Mouse (Mus musculus): Measurements from ENCODE around the gene Dstyk. TPM values are rescaled to one million over a fixed set of nuclear protein-coding genes. Genes with fewer than 3 reads are reported as not detected.

Gene Dstyk
- polyA plus RNA-seq, 1 experiment from 2014 or later, result 18.4 TPM

- Histone ChIP-seq H3K4me1 (ENCODE audit: insufficient read depth) (no peaks in the 10 kb centered on the region), H3K27ac (ENCODE audit: low read depth) (no peak overlapping the region), H3K4me2 (no peak overlapping the region), H3K27me3 (ENCODE audit: insufficient read depth, low read length) (no peaks in the 10 kb centered on the region), H3K9me3 (ENCODE audit: low read depth, low read length) (no peaks in the 10 kb centered on the region), H3K9ac (no peak overlapping the region), H3K4me3 (ENCODE audit: low read depth, low read length) (no peak overlapping the region), H3K36me3 (ENCODE audit: insufficient read depth) (peaks cover 18% of the 10 kb centered on the region)
- ATAC-seq (ENCODE audit: insufficient read depth) (peak; percentile 43; the same call in 1 of the 2 replicates), DNase-seq (peak; percentile 34)
- 29% methylated on average over 8 of the region's 8 CpGs for WGBS
- TF ChIP-seq CTCF (IDR thresholded peaks at IDR 0.05; ENCODE audit: low read depth), result no peak
Measured at GRCm38 (mm10) chr1:132511521-132511920, 94.2 kb downstream of the Dstyk start.

DNA sequence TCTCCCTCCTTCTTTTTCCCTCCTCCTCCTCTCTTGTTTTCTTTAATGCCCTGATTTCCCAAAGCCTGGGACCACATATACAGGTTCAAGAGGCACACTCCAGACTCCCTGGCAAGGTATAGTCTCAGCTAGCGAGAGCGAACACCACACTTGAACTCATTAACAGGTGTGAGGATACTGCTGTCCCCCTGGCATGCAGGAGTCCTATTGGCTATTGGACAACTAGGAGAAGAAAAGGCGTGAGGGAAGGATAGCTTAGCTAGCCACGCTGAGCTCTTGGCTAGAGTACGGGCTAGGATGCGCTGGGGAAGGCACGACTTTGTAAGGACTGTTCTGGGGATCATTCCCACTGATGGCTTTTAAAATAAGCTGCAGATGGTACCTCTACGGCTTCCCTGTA lies 94.8 kb downstream of the Dstyk start:
- Histone ChIP-seq H3K36me3 (ENCODE audit: insufficient read depth) (peaks cover 12% of the 10 kb centered on the region), H3K9ac (no peak overlapping the region), H3K4me2 (no peak overlapping the region), H3K9me3 (ENCODE audit: low read depth, low read length) (no peaks in the 10 kb centered on the region), H3K4me3 (ENCODE audit: low read depth, low read length) (no peak overlapping the region), H3K4me1 (ENCODE audit: insufficient read depth) (no peaks in the 10 kb centered on the region), H3K27ac (ENCODE audit: low read depth) (no peak overlapping the region), H3K27me3 (ENCODE audit: insufficient read depth, low read length) (no peaks in the 10 kb centered on the region)
- ATAC-seq (ENCODE audit: insufficient read depth) (no peak), DNase-seq (no peak)
- 60% methylated on average over 8 of the region's 8 CpGs for WGBS
- no peak for TF ChIP-seq CTCF (IDR thresholded peaks at IDR 0.05; ENCODE audit: low read depth)

- 89% methylated on average over 12 of the region's 12 CpGs for WGBS
- Histone ChIP-seq H3K4me2 (no peak overlapping the region), H3K27me3 (ENCODE audit: insufficient read depth, low read length) (no peaks in the 10 kb centered on the region), H3K36me3 (ENCODE audit: insufficient read depth) (no peaks in the 10 kb centered on the region), H3K9ac (no peak overlapping the region), H3K9me3 (ENCODE audit: low read depth, low read length) (no peaks in the 10 kb centered on the region), H3K4me1 (ENCODE audit: insufficient read depth) (no peaks in the 10 kb centered on the region), H3K4me3 (ENCODE audit: low read depth, low read length) (no peak overlapping the region), H3K27ac (ENCODE audit: low read depth) (no peak overlapping the region)
- TF ChIP-seq CTCF (IDR thresholded peaks at IDR 0.05; ENCODE audit: low read depth), result no peak
- no peak for DNase-seq
- ATAC-seq (ENCODE audit: insufficient read depth), result no peak
Measured at GRCm38 (mm10) chr1:132515339-132515738, 98.0 kb downstream of the Dstyk start.

Other genes with a start within 250 kb of the Dstyk start
- gene Lemd1, start 226.1 kb upstream of the Dstyk start, polyA plus RNA-seq (2014; fragmentation: Nextera tagmentation; extraction: Ambion mirVana), result 1.9 and 3.1 TPM in 2 replicates
- 0.78 and 1.0 TPM in 2 replicates for gene AC124108.1, start 226.1 kb upstream of the Dstyk start, polyA plus RNA-seq (2014; fragmentation: Nextera tagmentation; extraction: Ambion mirVana)
- not detected in 2 replicates for gene Gm10188, start 187.8 kb upstream of the Dstyk start, polyA plus RNA-seq (2014; fragmentation: Nextera tagmentation; extraction: Ambion mirVana)
- gene Klhdc8a, start 118.9 kb upstream of the Dstyk start, polyA plus RNA-seq (2014; fragmentation: Nextera tagmentation; extraction: Ambion mirVana), result 0.46 and 0.54 TPM in 2 replicates
- 13.5 and 15.4 TPM in 2 replicates for gene Nuak2, start 101.4 kb upstream of the Dstyk start, polyA plus RNA-seq (2014; fragmentation: Nextera tagmentation; extraction: Ambion mirVana)
- gene Tmcc2, start 26.3 kb upstream of the Dstyk start, polyA plus RNA-seq (2014; fragmentation: Nextera tagmentation; extraction: Ambion mirVana), result 8.2 and 10.3 TPM in 2 replicates
- 46.1 and 47.5 TPM in 2 replicates for gene Rbbp5, start 59.8 kb downstream of the Dstyk start, polyA plus RNA-seq (2014; fragmentation: Nextera tagmentation; extraction: Ambion mirVana)
- 1.3 and 2.7 TPM in 2 replicates for gene Tmem81, start 88.7 kb downstream of the Dstyk start, polyA plus RNA-seq (2014; fragmentation: Nextera tagmentation; extraction: Ambion mirVana)
- 0.65 and 0.72 TPM in 2 replicates for gene Cntn2, start 125.7 kb downstream of the Dstyk start, polyA plus RNA-seq (2014; fragmentation: Nextera tagmentation; extraction: Ambion mirVana)

Data from lung, embryonic 14.5 days (tissue).